Mouse (Mus musculus): ENCODE results near the gene Faap20. TPM values are rescaled to one million over a fixed set of nuclear protein-coding genes. Genes with fewer than 3 reads are reported as not detected.

Gene Faap20
- 103 and 104 TPM in 2 replicates for polyA plus RNA-seq (2014; fragmentation: Nextera tagmentation; extraction: Ambion mirVana)

GRCm38 (mm10) chr4:155249648-155250351 lies at the start of gene Faap20:
Gene Faap20, plus strand, starts transcription at chr4:155249802.
- no peaks in the 10 kb centered on the region for H3K36me3 ChIP-seq (ENCODE audit: control insufficient read depth, insufficient read depth, low read length)
- no peaks in the 10 kb centered on the region for H3K9me3 ChIP-seq (ENCODE audit: control insufficient read depth, low read length)
- peak; percentile 83 for ATAC-seq (ENCODE audit: insufficient number of reproducible peaks, low FRiP score, low TSS enrichment, low read depth)
- peak within 1 kb of the TSS; percentile 61 for H3K4me3 ChIP-seq (ENCODE audit: low read depth, low read length)
- H3K9ac ChIP-seq (ENCODE audit: low read length): peak within 1 kb of the TSS; percentile 83
- peak; percentile 93 for DNase-seq (ENCODE audit: low spot score)
- H3K4me2 ChIP-seq (ENCODE audit: low read depth, severe bottlenecking): peak within 1 kb of the TSS; percentile 97
- H3K4me1 ChIP-seq (ENCODE audit: control insufficient read depth, insufficient read depth, low read length): peaks cover 22% of the 10 kb centered on the region
- under 1% methylated on average over 57 of the region's 58 CpGs for WGBS
- no peaks in the 10 kb centered on the region for H3K27me3 ChIP-seq (ENCODE audit: control insufficient read depth, insufficient read depth, low read length)
- peak within 1 kb of the TSS; percentile 94 for H3K27ac ChIP-seq (replicated peaks; ENCODE audit: low read depth, low read length)

GRCm38 (mm10) chr4:155200861-155201390 lies 48.7 kb upstream of the Faap20 start:
- ATAC-seq (ENCODE audit: insufficient number of reproducible peaks, low FRiP score, low TSS enrichment, low read depth): no peak
- Histone ChIP-seq H3K27ac (replicated peaks; ENCODE audit: low read depth, low read length) (no peak overlapping the region; the same call in 1 of the 2 replicates), H3K4me3 (ENCODE audit: low read depth, low read length) (no peak overlapping the region), H3K9me3 (ENCODE audit: control insufficient read depth, low read length) (no peaks in the 10 kb centered on the region), H3K9ac (ENCODE audit: low read length) (no peak overlapping the region), H3K4me1 (ENCODE audit: control insufficient read depth, insufficient read depth, low read length) (peaks cover 26% of the 10 kb centered on the region), H3K36me3 (ENCODE audit: control insufficient read depth, insufficient read depth, low read length) (no peaks in the 10 kb centered on the region), H3K4me2 (ENCODE audit: low read depth, severe bottlenecking) (no peak overlapping the region), H3K27me3 (ENCODE audit: control insufficient read depth, insufficient read depth, low read length) (no peaks in the 10 kb centered on the region)
- DNase-seq (ENCODE audit: low spot score): no peak
- 80% methylated on average over 3 of the region's 3 CpGs for WGBS

- DNase-seq (ENCODE audit: low spot score) (no peak), ATAC-seq (ENCODE audit: insufficient number of reproducible peaks, low FRiP score, low TSS enrichment, low read depth) (no peak)
- no peaks in the 10 kb centered on the region for H3K9me3 ChIP-seq (ENCODE audit: control insufficient read depth, low read length)
- no peaks in the 10 kb centered on the region for H3K27me3 ChIP-seq (ENCODE audit: control insufficient read depth, insufficient read depth, low read length)
- no peak overlapping the region for H3K27ac ChIP-seq (replicated peaks; ENCODE audit: low read depth, low read length)
- H3K4me1 ChIP-seq (ENCODE audit: control insufficient read depth, insufficient read depth, low read length): peaks cover 24% of the 10 kb centered on the region
- no peak overlapping the region for H3K4me2 ChIP-seq (ENCODE audit: low read depth, severe bottlenecking)
- WGBS: 89% methylated on average over 7 of the region's 7 CpGs
- H3K4me3 ChIP-seq (ENCODE audit: low read depth, low read length): no peak overlapping the region
- H3K36me3 ChIP-seq (ENCODE audit: control insufficient read depth, insufficient read depth, low read length): no peaks in the 10 kb centered on the region
- no peak overlapping the region for H3K9ac ChIP-seq (ENCODE audit: low read length)
Measured at GRCm38 (mm10) chr4:155201764-155202163, 47.8 kb upstream of the Faap20 start.

- H3K4me3 ChIP-seq (ENCODE audit: low read depth, low read length): no peak overlapping the region
- peaks cover 7% of the 10 kb centered on the region; the same call in 1 of the 2 replicates for H3K36me3 ChIP-seq (ENCODE audit: control insufficient read depth, insufficient read depth, low read length)
- H3K27ac ChIP-seq (replicated peaks; ENCODE audit: low read depth, low read length): no peak overlapping the region
- peaks cover 36% of the 10 kb centered on the region for H3K4me1 ChIP-seq (ENCODE audit: control insufficient read depth, insufficient read depth, low read length)
- no peaks in the 10 kb centered on the region for H3K9me3 ChIP-seq (ENCODE audit: control insufficient read depth, low read length)
- WGBS: 74% methylated on average over 6 of the region's 6 CpGs
- H3K27me3 ChIP-seq (ENCODE audit: control insufficient read depth, insufficient read depth, low read length): no peaks in the 10 kb centered on the region
- no peak overlapping the region for H3K4me2 ChIP-seq (ENCODE audit: low read depth, severe bottlenecking)
- no peak for ATAC-seq (ENCODE audit: insufficient number of reproducible peaks, low FRiP score, low TSS enrichment, low read depth)
- H3K9ac ChIP-seq (ENCODE audit: low read length): no peak overlapping the region
- no peak for DNase-seq (ENCODE audit: low spot score)
Measured at GRCm38 (mm10) chr4:155205919-155206318, 43.7 kb upstream of the Faap20 start.

GRCm38 (mm10) chr4:155206498-155206897 lies 43.1 kb upstream of the Faap20 start:
- Histone ChIP-seq H3K4me2 (ENCODE audit: low read depth, severe bottlenecking) (no peak overlapping the region), H3K4me3 (ENCODE audit: low read depth, low read length) (no peak overlapping the region), H3K9me3 (ENCODE audit: control insufficient read depth, low read length) (no peaks in the 10 kb centered on the region), H3K27me3 (ENCODE audit: control insufficient read depth, insufficient read depth, low read length) (no peaks in the 10 kb centered on the region), H3K4me1 (ENCODE audit: control insufficient read depth, insufficient read depth, low read length) (peaks cover 33% of the 10 kb centered on the region), H3K9ac (ENCODE audit: low read length) (no peak overlapping the region), H3K36me3 (ENCODE audit: control insufficient read depth, insufficient read depth, low read length) (peaks cover 9% of the 10 kb centered on the region; the same call in 1 of the 2 replicates), H3K27ac (replicated peaks; ENCODE audit: low read depth, low read length) (no peak overlapping the region)
- WGBS: 73% methylated on average over 8 of the region's 8 CpGs
- DNase-seq (ENCODE audit: low spot score): no peak
- no peak for ATAC-seq (ENCODE audit: insufficient number of reproducible peaks, low FRiP score, low TSS enrichment, low read depth)

- Histone ChIP-seq H3K36me3 (ENCODE audit: control insufficient read depth, insufficient read depth, low read length) (peaks cover 9% of the 10 kb centered on the region; the same call in 1 of the 2 replicates), H3K27me3 (ENCODE audit: control insufficient read depth, insufficient read depth, low read length) (no peaks in the 10 kb centered on the region), H3K9me3 (ENCODE audit: control insufficient read depth, low read length) (no peaks in the 10 kb centered on the region), H3K4me3 (ENCODE audit: low read depth, low read length) (no peak overlapping the region), H3K9ac (ENCODE audit: low read length) (no peak overlapping the region; the same call in 1 of the 2 replicates), H3K4me1 (ENCODE audit: control insufficient read depth, insufficient read depth, low read length) (peaks cover 26% of the 10 kb centered on the region), H3K27ac (replicated peaks; ENCODE audit: low read depth, low read length) (no peak overlapping the region), H3K4me2 (ENCODE audit: low read depth, severe bottlenecking) (no peak overlapping the region; the same call in 1 of the 2 replicates)
- no peak for ATAC-seq (ENCODE audit: insufficient number of reproducible peaks, low FRiP score, low TSS enrichment, low read depth)
- 73% methylated on average over 3 of the region's 3 CpGs for WGBS
- DNase-seq (ENCODE audit: low spot score): no peak
Measured at GRCm38 (mm10) chr4:155207841-155208240, 41.8 kb upstream of the Faap20 start.

GRCm38 (mm10) chr4:155208613-155209012 lies 41.0 kb upstream of the Faap20 start:
- DNase-seq (ENCODE audit: low spot score): no peak
- Histone ChIP-seq H3K9ac (ENCODE audit: low read length) (no peak overlapping the region), H3K27me3 (ENCODE audit: control insufficient read depth, insufficient read depth, low read length) (no peaks in the 10 kb centered on the region), H3K36me3 (ENCODE audit: control insufficient read depth, insufficient read depth, low read length) (peaks cover 9% of the 10 kb centered on the region; the same call in 1 of the 2 replicates), H3K4me3 (ENCODE audit: low read depth, low read length) (no peak overlapping the region), H3K9me3 (ENCODE audit: control insufficient read depth, low read length) (no peaks in the 10 kb centered on the region), H3K27ac (replicated peaks; ENCODE audit: low read depth, low read length) (0 out of 2 replicates have a peak overlapping the region, but pooled peaks have one; percentile 1), H3K4me2 (ENCODE audit: low read depth, severe bottlenecking) (no peak overlapping the region), H3K4me1 (ENCODE audit: control insufficient read depth, insufficient read depth, low read length) (peaks cover 28% of the 10 kb centered on the region)
- 74% methylated on average over 7 of the region's 7 CpGs for WGBS
- ATAC-seq (ENCODE audit: insufficient number of reproducible peaks, low FRiP score, low TSS enrichment, low read depth): no peak

- Histone ChIP-seq H3K4me1 (ENCODE audit: control insufficient read depth, insufficient read depth, low read length) (peaks cover 31% of the 10 kb centered on the region), H3K27ac (replicated peaks; ENCODE audit: low read depth, low read length) (no peak overlapping the region), H3K9ac (ENCODE audit: low read length) (no peak overlapping the region), H3K4me3 (ENCODE audit: low read depth, low read length) (no peak overlapping the region), H3K9me3 (ENCODE audit: control insufficient read depth, low read length) (no peaks in the 10 kb centered on the region), H3K27me3 (ENCODE audit: control insufficient read depth, insufficient read depth, low read length) (no peaks in the 10 kb centered on the region), H3K4me2 (ENCODE audit: low read depth, severe bottlenecking) (no peak overlapping the region), H3K36me3 (ENCODE audit: control insufficient read depth, insufficient read depth, low read length) (peaks cover 9% of the 10 kb centered on the region; the same call in 1 of the 2 replicates)
- DNase-seq (ENCODE audit: low spot score) (no peak), ATAC-seq (ENCODE audit: insufficient number of reproducible peaks, low FRiP score, low TSS enrichment, low read depth) (no peak)
Measured at GRCm38 (mm10) chr4:155209079-155209478, 40.5 kb upstream of the Faap20 start.
